Mouse (Mus musculus): ENCODE measurements around the gene Plekhj1. TPM values are rescaled to one million over a fixed set of nuclear protein-coding genes. Genes with fewer than 3 reads are reported as not detected.

Gene Plekhj1
- polyA plus RNA-seq, 1 experiment = 73.5 TPM

GRCm38 (mm10) chr10:80797186-80798149, 958 bp downstream of the Plekhj1 start:
- no peaks in the 10 kb centered on the region for H3K27me3 ChIP-seq (ENCODE audit: control insufficient read depth, insufficient read depth, low read length, poor library complexity, severe bottlenecking)
- H3K9ac ChIP-seq (ENCODE audit: low read depth, poor library complexity, severe bottlenecking) = peak overlapping the region; percentile 81
- no peaks in the 10 kb centered on the region for H3K9me3 ChIP-seq (replicated peaks; ENCODE audit: control insufficient read depth, insufficient read depth, low read length, poor library complexity, severe bottlenecking)
- H3K27ac ChIP-seq (ENCODE audit: insufficient read depth, low read length) = peak overlapping the region; percentile 71; the same call in 1 of the 2 replicates
- peak overlapping the region; percentile 99 for H3K4me3 ChIP-seq (ENCODE audit: low read depth, low read length)
- peaks cover 11% of the 10 kb centered on the region for H3K36me3 ChIP-seq (ENCODE audit: control insufficient read depth, insufficient read depth, low read length, poor library complexity, severe bottlenecking)
- no peak for TF ChIP-seq CTCF (IDR thresholded peaks at IDR 0.05; ENCODE audit: low read depth, low read length)
- TF ChIP-seq POLR2A (IDR thresholded peaks at IDR 0.05; ENCODE audit: insufficient read depth, low read length) = no peak
- TF ChIP-seq EP300 (IDR thresholded peaks at IDR 0.05; ENCODE audit: insufficient read depth, low read depth, low read length) = no peak
- peaks cover 2% of the 10 kb centered on the region for H3K4me1 ChIP-seq (ENCODE audit: control insufficient read depth, insufficient read depth, low read length)

GRCm38 (mm10) chr10:80796307-80796848, 2.0 kb downstream of the Plekhj1 start:
- H3K27ac ChIP-seq (ENCODE audit: insufficient read depth, low read length) = no peak overlapping the region
- H3K27me3 ChIP-seq (ENCODE audit: control insufficient read depth, insufficient read depth, low read length, poor library complexity, severe bottlenecking) = no peaks in the 10 kb centered on the region
- H3K4me1 ChIP-seq (ENCODE audit: control insufficient read depth, insufficient read depth, low read length) = peaks cover 2% of the 10 kb centered on the region
- no peak overlapping the region for H3K9ac ChIP-seq (ENCODE audit: low read depth, poor library complexity, severe bottlenecking)
- peaks cover 7% of the 10 kb centered on the region for H3K36me3 ChIP-seq (ENCODE audit: control insufficient read depth, insufficient read depth, low read length, poor library complexity, severe bottlenecking)
- no peak overlapping the region for H3K4me3 ChIP-seq (ENCODE audit: low read depth, low read length)
- H3K9me3 ChIP-seq (replicated peaks; ENCODE audit: control insufficient read depth, insufficient read depth, low read length, poor library complexity, severe bottlenecking) = no peaks in the 10 kb centered on the region
- TF ChIP-seq EP300 (IDR thresholded peaks at IDR 0.05; ENCODE audit: insufficient read depth, low read depth, low read length) = no peak
- no peak for TF ChIP-seq CTCF (IDR thresholded peaks at IDR 0.05; ENCODE audit: low read depth, low read length)
- TF ChIP-seq POLR2A (IDR thresholded peaks at IDR 0.05; ENCODE audit: insufficient read depth, low read length) = no peak

- peaks cover 3% of the 10 kb centered on the region; the same call in 1 of the 2 replicates for H3K36me3 ChIP-seq (ENCODE audit: control insufficient read depth, insufficient read depth, low read length, poor library complexity, severe bottlenecking)
- no peaks in the 10 kb centered on the region for H3K9me3 ChIP-seq (replicated peaks; ENCODE audit: control insufficient read depth, insufficient read depth, low read length, poor library complexity, severe bottlenecking)
- no peak for TF ChIP-seq CTCF (IDR thresholded peaks at IDR 0.05; ENCODE audit: low read depth, low read length)
- TF ChIP-seq POLR2A (IDR thresholded peaks at IDR 0.05; ENCODE audit: insufficient read depth, low read length) = no peak
- no peak for TF ChIP-seq EP300 (IDR thresholded peaks at IDR 0.05; ENCODE audit: insufficient read depth, low read depth, low read length)
- no peaks in the 10 kb centered on the region for H3K27me3 ChIP-seq (ENCODE audit: control insufficient read depth, insufficient read depth, low read length, poor library complexity, severe bottlenecking)
- no peak overlapping the region for H3K27ac ChIP-seq (ENCODE audit: insufficient read depth, low read length)
- H3K9ac ChIP-seq (ENCODE audit: low read depth, poor library complexity, severe bottlenecking) = no peak overlapping the region
- peaks cover 2% of the 10 kb centered on the region for H3K4me1 ChIP-seq (ENCODE audit: control insufficient read depth, insufficient read depth, low read length)
- no peak overlapping the region for H3K4me3 ChIP-seq (ENCODE audit: low read depth, low read length)
Measured at GRCm38 (mm10) chr10:80794750-80795149, 3.7 kb downstream of the Plekhj1 start.

DNA sequence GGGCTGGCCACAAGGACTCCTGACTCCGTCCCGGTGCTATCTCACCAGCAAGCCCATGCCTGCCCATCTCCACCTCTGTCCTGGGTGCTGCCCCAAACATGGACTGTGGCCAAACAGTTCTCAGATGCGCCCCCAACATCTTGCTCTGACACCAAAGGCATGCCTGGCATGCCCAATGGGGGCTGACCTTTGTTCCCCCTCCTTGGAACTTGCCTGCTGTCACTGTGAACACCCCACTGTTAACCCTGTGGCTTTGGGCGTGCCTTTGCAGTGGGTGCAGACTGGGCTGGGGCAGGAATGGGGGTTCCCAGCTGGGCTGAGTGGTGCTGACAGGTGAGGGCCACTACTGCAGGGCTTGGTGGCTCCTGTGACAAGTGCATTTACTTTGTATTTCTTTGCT, 4.6 kb downstream of the Plekhj1 start:
- Histone ChIP-seq H3K9ac (ENCODE audit: low read depth, poor library complexity, severe bottlenecking) (no peak overlapping the region), H3K27me3 (ENCODE audit: control insufficient read depth, insufficient read depth, low read length, poor library complexity, severe bottlenecking) (no peaks in the 10 kb centered on the region), H3K36me3 (ENCODE audit: control insufficient read depth, insufficient read depth, low read length, poor library complexity, severe bottlenecking) (peaks cover 8% of the 10 kb centered on the region; the same call in 1 of the 2 replicates), H3K9me3 (replicated peaks; ENCODE audit: control insufficient read depth, insufficient read depth, low read length, poor library complexity, severe bottlenecking) (no peaks in the 10 kb centered on the region), H3K27ac (ENCODE audit: insufficient read depth, low read length) (no peak overlapping the region), H3K4me1 (ENCODE audit: control insufficient read depth, insufficient read depth, low read length) (peaks cover 2% of the 10 kb centered on the region), H3K4me3 (ENCODE audit: low read depth, low read length) (no peak overlapping the region)
- TF ChIP-seq EP300 (IDR thresholded peaks at IDR 0.05; ENCODE audit: insufficient read depth, low read depth, low read length) (no peak), CTCF (IDR thresholded peaks at IDR 0.05; ENCODE audit: low read depth, low read length) (no peak), POLR2A (IDR thresholded peaks at IDR 0.05; ENCODE audit: insufficient read depth, low read length) (no peak)

- Histone ChIP-seq H3K9ac (ENCODE audit: low read depth, poor library complexity, severe bottlenecking) (no peak overlapping the region), H3K27me3 (ENCODE audit: control insufficient read depth, insufficient read depth, low read length, poor library complexity, severe bottlenecking) (no peaks in the 10 kb centered on the region), H3K4me1 (ENCODE audit: control insufficient read depth, insufficient read depth, low read length) (peaks cover 2% of the 10 kb centered on the region), H3K9me3 (replicated peaks; ENCODE audit: control insufficient read depth, insufficient read depth, low read length, poor library complexity, severe bottlenecking) (no peaks in the 10 kb centered on the region), H3K27ac (ENCODE audit: insufficient read depth, low read length) (no peak overlapping the region), H3K36me3 (ENCODE audit: control insufficient read depth, insufficient read depth, low read length, poor library complexity, severe bottlenecking) (peaks cover 13% of the 10 kb centered on the region), H3K4me3 (ENCODE audit: low read depth, low read length) (no peak overlapping the region)
- TF ChIP-seq CTCF (IDR thresholded peaks at IDR 0.05; ENCODE audit: low read depth, low read length) (no peak), POLR2A (IDR thresholded peaks at IDR 0.05; ENCODE audit: insufficient read depth, low read length) (no peak)
Measured at GRCm38 (mm10) chr10:80793033-80793784, 5.2 kb downstream of the Plekhj1 start.

All from ES-Bruce4 (cell line).